Mouse (Mus musculus) gastrocnemius, adult 2 months (tissue): ENCODE results near the gene Tmem11. TPM values are rescaled to one million over a fixed set of nuclear protein-coding genes. Genes with fewer than 3 reads are reported as not detected.
"Not testable (repeated sequence)": the region's sequence is repeated elsewhere in the genome, so short reads cannot be mapped to it uniquely, and the experiment has no call there.

ENCODE experiments used
- DNase-seq: peaks from one replicate; pipeline ENCODE4 v3.0.0; 2022
- H3K27ac ChIP-seq: fragments of 200-600 bp; 2 replicates; pipeline ENCODE4 v1.8.1; 2022; ENCODE audit warnings: mild to moderate bottlenecking
- H3K4me3 ChIP-seq: fragments of 200-600 bp; 2 replicates; pipeline ENCODE4 v1.8.1; 2022; ENCODE audit warnings: mild to moderate bottlenecking, moderate library complexity
- CTCF ChIP-seq: fragments of 200-600 bp; IDR thresholded peaks from 2 replicates; pipeline ENCODE4 v1.8.1; 2022; ENCODE audit warnings: antibody characterized with exemption, mild to moderate bottlenecking, moderate library complexity
- intact Hi-C: fragments of 180-260 bp; cut with DNase I; formaldehyde crosslinking; loops from one replicate; pipeline ENCODE4 v1.15.1; 2025
- total RNA-seq, 2 experiments: library from RNA; stranded (reverse); gene quantifications; 2 replicates each; pipeline ENCODE4 v1.2.3; 2021

Tmem11 gene
- total RNA-seq, 2 experiments from 2014 or later: 41.4 to 41.6 TPM

DNA sequence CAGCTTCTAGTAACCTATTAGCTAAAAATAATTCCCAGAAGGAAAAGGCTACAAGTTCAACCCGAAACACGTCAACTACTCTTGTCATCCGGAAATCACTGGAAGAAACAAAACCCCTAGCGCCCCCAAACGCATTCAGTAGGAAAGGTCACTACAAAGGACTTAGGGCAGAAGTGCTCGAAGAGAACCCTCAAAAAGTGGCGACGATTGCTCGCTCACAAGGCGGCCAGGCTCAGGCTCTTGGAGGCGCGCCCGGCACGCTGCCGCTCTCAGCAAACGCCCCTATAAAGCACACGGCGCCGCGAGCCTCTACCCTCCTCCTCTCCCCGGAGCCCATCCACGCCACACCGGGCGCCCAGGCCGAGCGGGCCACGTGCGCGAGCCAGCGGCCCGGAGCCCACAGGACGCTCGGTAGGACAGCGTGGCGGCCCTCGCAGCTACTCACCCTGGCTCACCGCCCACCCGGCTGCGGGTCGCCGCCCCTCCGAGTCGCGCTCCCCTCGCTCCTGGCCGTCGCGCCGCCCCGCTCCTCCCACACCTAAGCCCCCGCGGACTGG is 938 bp downstream of the Tmem11 start:
- intact Hi-C loops: loop anchor here (2.0 to 5.0 kb wide), 3 partner anchors 47 to 149 kb away; partner anchors contain the start of genes Dhrs7b and Mief2
- Histone ChIP-seq H3K27ac (peak overlapping the region; percentile 99), H3K4me3 (peak overlapping the region; percentile 98)
- peak; percentile 85 for DNase-seq
- TF ChIP-seq CTCF: peak; percentile 38

DNA sequence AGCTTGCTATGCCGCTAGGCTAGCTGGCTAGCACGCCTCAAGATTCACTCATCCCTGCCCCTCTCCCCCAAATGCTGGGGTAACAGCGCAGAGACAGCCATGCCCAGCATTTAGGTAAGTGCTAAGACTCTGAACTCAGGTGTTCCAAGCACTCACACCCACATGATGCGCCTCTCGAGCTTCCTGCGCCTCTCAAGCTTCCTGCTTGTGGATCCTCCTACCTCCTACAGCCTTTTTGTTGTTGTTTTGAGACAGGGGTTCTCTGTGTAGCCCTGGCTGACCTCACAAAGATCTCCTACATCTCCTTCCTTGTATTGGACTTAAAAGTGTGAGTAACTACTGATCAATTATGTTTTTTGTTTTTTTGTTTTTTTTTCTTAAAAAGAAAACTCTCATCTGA is 6.0 kb downstream of the Tmem11 start:
- Histone ChIP-seq H3K4me3 (no peak overlapping the region), H3K27ac (peak overlapping the region; percentile 39; the same call in 1 of the 2 replicates)
- TF ChIP-seq CTCF: no peak
- DNase-seq: no peak
- intact Hi-C loops: no loop called here

DNA sequence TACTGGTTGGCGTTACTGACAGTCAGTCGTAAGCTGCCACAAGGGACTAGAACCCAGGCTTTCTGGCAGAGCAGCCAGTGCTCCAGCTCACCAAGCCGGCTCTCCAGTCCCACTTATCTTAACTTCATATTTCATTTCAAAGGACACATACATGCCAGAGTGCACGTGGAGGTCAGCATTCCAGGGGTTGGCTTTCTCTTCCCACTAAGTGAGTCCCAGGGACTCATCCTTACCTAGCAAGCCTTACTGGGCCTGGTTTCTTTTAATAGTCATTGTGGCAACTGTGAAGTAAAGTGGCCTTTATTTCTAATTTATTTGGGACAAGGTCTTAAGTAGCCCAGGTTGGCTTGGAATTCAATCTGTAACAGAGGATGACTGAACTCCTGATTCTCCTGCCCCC is 7.7 kb downstream of the Tmem11 start:
- no peak for TF ChIP-seq CTCF
- DNase-seq: no peak
- no peak overlapping the region for H3K4me3 ChIP-seq
- intact Hi-C loops: no loop called here
- H3K27ac ChIP-seq: peak overlapping the region; percentile 39

DNA sequence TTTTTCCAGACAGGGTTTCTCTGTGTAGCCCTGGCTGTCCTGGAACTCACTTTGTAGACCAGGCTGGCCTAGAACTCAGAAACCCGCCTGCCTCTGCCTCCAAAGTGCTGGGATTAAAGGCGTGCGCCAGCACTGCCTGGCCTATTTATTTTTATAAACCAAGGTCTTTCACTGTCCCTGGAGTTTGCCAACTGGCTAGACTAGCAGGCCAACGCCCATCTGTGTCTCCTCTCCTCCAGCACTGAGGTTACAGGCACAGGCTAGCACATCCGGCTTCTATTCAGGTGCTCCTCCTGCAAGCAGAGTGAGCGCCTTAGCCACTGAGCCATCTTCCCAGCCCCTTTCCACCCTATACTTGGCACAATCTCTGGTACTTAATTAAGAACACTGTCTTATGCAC is 9.6 kb downstream of the Tmem11 start:
- DNase-seq: peak; percentile 41
- intact Hi-C loops, H3K4me3 ChIP-seq: not testable (repeated sequence)
- peak overlapping the region; percentile 61 for H3K27ac ChIP-seq

DNA sequence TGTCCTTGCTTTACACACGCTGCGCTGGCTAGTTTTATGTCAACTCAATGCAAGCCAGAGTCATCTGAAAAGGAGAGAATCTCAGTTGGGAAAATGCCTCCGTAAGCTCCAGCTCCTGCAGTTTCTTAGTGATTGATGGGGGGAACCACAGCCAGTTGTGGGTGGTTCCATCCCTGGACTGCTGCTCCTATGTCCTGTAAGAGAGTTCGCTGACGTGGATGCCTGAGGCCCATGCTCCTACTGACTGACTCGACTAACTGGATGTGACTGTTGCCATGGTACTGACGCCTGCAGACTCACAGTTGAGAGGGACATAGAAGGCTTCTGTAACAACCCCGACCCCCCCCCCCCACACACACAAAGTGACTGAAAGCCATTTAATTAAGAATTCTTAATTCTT is 11.2 kb downstream of the Tmem11 start:
- peak overlapping the region; percentile 73 for H3K27ac ChIP-seq
- intact Hi-C loops: no loop called here
- no peak overlapping the region for H3K4me3 ChIP-seq
- TF ChIP-seq CTCF: no peak
- no peak for DNase-seq

DNA sequence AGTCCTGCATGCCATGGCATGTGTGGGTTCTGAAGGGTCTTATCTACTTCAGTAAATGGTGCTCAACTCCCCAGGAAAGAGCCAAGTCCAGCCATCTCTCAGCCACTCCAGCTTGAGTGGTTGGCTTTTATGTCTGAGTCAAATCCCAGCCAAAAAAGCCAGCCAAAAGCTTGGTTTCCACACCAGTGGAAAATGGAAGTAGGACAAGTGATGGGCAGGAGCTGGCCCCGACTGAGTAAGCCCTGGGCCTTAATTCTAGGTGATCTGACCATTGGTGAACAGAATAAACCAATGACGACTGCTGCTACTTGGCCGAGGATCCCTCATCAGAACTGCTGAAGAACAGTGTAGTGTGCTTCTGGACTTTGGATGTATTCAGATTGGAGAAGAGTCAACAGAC is 11.6 kb downstream of the Tmem11 start:
- no peak for DNase-seq
- Histone ChIP-seq H3K27ac (peak overlapping the region; percentile 73), H3K4me3 (no peak overlapping the region)
- no peak for TF ChIP-seq CTCF
- intact Hi-C loops: no loop called here

DNA sequence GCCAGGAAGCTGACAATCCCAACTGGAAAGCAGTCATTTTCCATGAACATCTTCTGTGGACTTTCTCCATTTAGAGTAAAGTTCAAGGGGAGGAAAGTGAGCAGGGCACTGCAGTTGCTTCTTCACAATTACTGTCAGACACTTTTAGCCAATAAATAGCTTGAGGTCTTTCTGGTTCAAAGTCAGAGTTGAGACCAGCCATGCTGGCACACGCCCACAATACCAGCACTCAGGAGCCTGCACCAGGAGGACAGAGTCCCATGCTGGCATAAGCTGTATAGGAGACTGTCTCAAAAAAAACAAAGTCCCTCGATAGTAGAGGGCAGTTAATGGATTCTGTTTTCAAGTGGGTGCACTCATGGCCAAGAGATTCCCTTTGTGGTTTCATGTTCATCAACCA is 13.1 kb downstream of the Tmem11 start:
- DNase-seq: no peak
- Histone ChIP-seq H3K4me3 (no peak overlapping the region), H3K27ac (peak overlapping the region; percentile 73)
- intact Hi-C loops: no loop called here
- no peak for TF ChIP-seq CTCF

DNA sequence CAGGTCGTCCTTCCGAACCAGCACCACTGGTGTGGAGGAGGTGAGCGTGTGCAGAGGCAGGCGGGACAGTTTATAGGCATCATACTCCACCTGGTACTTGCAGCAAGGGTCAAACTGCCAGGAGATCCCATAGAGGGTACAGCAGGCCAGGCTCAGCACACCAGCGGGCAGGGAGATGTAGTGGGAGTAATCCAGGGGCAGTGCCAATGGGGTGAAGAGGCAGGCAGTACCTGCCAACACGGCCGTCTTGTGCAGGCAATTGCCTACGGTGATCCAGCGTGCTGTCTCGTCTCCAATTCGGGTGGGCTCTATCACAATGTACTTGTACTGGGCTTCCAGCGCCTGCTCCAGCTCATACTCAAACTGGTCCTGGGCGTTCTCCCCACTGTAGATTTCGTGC is 14.2 kb downstream of the Tmem11 start:
- DNase-seq: peak; percentile 66
- H3K4me3 ChIP-seq: peak overlapping the region; percentile 33; the same call in 1 of the 2 replicates
- H3K27ac ChIP-seq: peak overlapping the region; percentile 73
- no peak for TF ChIP-seq CTCF
- intact Hi-C loops: no loop called here

DNA sequence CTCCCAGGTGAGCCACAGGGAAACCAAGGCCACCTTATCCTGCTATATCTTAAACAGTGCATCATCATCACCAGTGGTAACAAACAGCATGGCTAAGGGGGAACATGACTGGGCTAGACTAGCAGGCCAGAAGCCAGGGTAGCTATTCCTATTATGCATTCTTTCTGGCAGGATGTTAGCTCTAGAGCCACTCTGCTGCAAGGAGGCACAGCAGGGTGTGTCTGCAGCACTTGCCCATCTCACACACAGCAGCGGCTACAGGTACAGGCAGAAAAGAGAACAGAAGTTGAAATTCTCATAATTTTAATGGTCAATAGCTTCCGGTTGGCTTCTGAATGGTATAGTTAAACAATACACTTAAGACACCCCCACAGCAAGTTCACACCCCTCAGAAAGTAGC is 14.9 kb downstream of the Tmem11 start:
- no peak for DNase-seq
- no peak for TF ChIP-seq CTCF
- Histone ChIP-seq H3K4me3 (0 out of 2 replicates have a peak overlapping the region, but pooled peaks have one; percentile 11), H3K27ac (peak overlapping the region; percentile 73)
- intact Hi-C loops: no loop called here

DNA sequence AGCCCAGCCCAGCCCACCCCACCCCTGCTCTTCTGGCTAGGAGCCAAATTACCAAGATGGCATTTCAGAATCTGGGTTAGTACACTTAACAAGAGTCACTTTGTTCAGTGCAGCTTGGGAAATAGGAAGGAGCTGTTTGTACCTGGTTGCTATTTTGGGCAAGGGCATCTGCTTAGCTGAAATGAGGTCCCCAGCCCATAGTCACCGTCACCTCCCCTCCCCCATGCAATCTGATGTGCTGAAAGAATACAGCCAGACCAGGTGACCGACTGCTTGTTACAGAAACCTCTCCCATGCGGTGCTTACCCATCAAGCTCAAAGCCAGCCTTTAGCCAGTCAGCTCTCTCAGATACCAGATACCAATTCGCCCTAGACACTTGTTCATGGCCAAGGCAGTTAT is 15.9 kb downstream of the Tmem11 start:
- intact Hi-C loops: no loop called here
- Histone ChIP-seq H3K27ac (peak overlapping the region; percentile 73), H3K4me3 (no peak overlapping the region)
- TF ChIP-seq CTCF: no peak
- DNase-seq: peak; percentile 59

DNA sequence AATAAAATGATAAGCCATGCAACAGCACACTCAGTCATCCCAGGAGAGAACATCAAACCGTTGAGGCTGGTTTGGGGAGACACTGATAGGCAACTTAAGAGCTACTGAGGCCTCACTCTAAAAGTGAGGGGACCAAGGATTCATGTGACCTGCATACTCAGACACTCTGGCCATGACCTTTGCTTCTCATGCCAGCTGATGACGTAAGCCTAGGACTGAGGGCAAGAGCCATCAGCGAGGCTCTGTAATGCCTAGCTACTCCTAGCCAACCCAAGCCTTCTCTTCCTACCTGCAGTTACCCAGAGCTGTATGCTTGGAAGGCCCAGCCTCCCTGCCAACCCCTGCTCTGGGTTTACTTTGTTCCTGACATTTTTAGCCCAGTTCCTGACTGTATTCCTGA is 17.1 kb downstream of the Tmem11 start:
- no peak for TF ChIP-seq CTCF
- peak overlapping the region; percentile 66 for H3K27ac ChIP-seq
- no peak for DNase-seq
- no peak overlapping the region for H3K4me3 ChIP-seq
- intact Hi-C loops: no loop called here

DNA sequence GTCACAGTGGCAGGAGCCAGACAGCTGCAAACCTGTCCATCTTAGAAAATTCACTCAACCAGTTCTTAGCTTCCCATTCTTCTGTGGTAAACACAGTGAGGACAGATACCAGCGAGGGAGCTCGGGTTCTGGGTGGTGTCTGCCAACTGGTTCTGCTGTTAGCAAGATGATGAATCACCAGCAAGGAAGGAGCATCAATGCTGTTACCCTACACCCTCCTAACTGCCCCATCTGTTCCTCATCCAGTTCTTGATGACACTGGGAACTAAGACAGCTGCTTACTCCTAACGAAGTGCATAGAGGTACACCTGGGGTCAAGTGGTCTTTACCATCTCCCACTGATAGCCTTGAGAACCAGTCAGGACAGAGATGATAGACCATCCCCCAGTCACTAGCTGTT is 22.5 kb downstream of the Tmem11 start:
- DNase-seq: no peak
- intact Hi-C loops: no loop called here
- Histone ChIP-seq H3K4me3 (no peak overlapping the region), H3K27ac (no peak overlapping the region; the same call in 1 of the 2 replicates)
- no peak for TF ChIP-seq CTCF

DNA sequence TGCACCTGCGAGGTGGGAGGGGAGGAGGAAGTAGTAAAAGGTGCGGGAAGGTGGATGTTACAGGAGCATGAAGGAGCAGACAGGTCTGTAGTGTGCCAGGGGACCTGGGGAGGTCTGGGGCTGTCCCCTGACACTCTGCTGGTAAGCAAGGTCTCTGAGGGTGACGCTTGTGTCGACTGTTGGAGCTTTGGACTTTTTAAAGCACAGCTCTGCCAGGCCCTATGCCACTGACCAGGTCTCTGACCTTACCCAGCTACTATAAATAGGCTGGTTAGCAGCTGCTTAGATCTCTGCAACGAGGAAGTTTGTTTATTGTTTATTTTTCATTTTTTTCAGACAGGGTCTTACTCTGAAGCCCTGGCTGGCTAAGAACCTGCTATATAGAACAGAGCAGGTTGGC is 33.7 kb downstream of the Tmem11 start:
- Histone ChIP-seq H3K27ac (peak overlapping the region; percentile 92), H3K4me3 (peak overlapping the region; percentile 33)
- DNase-seq: peak; percentile 55
- no peak for TF ChIP-seq CTCF
- intact Hi-C loops: no loop called here

DNA sequence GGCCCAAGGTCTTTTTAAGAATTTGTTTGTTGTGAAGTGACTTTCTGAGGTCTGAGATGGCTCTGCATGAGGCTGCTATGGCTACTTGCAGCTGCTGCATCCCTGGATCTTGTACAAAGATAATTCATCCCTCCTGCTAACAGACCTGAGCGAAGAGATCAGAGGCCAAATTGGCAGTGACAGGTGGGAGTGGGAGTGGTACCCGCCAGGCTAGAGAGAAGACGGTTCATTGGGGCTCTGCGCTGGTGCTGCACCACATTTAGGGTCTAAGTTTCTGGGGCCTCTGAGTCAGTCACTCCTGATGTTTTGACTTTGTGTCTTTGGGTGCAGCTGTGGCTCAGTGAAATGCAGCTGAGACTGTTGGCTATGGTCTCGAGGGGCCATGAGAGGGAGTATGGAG is 35.7 kb downstream of the Tmem11 start:
- TF ChIP-seq CTCF: no peak
- no peak for DNase-seq
- Histone ChIP-seq H3K27ac (peak overlapping the region; percentile 92; the same call in 1 of the 2 replicates), H3K4me3 (no peak overlapping the region)
- intact Hi-C loops: no loop called here
